Mouse (Mus musculus): Measurements from ENCODE around the gene Ptpn9. TPM values are rescaled to one million over a fixed set of nuclear protein-coding genes. Genes with fewer than 3 reads are reported as not detected.

Gene Ptpn9
- total RNA-seq, 1 experiment: 6.8 TPM

GRCm38 (mm10) chr9:56950414-56951400 is 44.0 kb upstream of the Ptpn9 start, which contains the start of gene Snupn:
Gene Snupn (plus strand): TSS chr9:56950878.
- H3K27ac ChIP-seq (ENCODE audit: insufficient read depth, low read depth, low read length, poor library complexity, severe bottlenecking): peak within 1 kb of the TSS; percentile 54
- H3K9me3 ChIP-seq (ENCODE audit: control insufficient read depth, insufficient read depth, low read depth, low read length): no peaks in the 10 kb centered on the region
- peaks cover 2 to 3% of the 10 kb centered on the region in 2 experiments; a peak in 2 of 4 replicates for H3K4me1 ChIP-seq (ENCODE audit: control insufficient read depth in 2 of 2, insufficient read depth in 2 of 2, low read length in 2 of 2, poor library complexity in 1 of 2)
- no peaks in the 10 kb centered on the region for H3K36me3 ChIP-seq (ENCODE audit: control insufficient read depth, insufficient read depth, low read length, poor library complexity, severe bottlenecking)
- TF ChIP-seq CHD2 (IDR thresholded peaks at IDR 0.05; ENCODE audit: low read depth, low read length) (peak; percentile 88), HCFC1 (IDR thresholded peaks at IDR 0.05; ENCODE audit: borderline replicate concordance, insufficient read depth, low read length) (peak; percentile 69; the same call in 1 of the 2 replicates), ZC3H11A (IDR thresholded peaks at IDR 0.05; ENCODE audit: borderline replicate concordance, low read depth, low read length) (no peak)
- DNase-seq (ENCODE audit: low read depth, low spot score): peak; percentile 99
- H3K4me3 ChIP-seq (ENCODE audit: insufficient read depth in 1 of 2, low read depth in 1 of 2, low read length in 2 of 2, poor library complexity in 1 of 2, severe bottlenecking in 1 of 2): peak within 1 kb of the TSS; percentile 75 to 99
- in situ Hi-C loops (cut with MboI; ENCODE audit: low sequenced_read_pairs in 2 of 2, unreplicated experiment in 2 of 2): no loop called here
- peak within 1 kb of the TSS; percentile 80 for H3K9ac ChIP-seq (ENCODE audit: insufficient read depth, low read depth, low read length, poor library complexity, severe bottlenecking)

- Histone ChIP-seq H3K36me3 (ENCODE audit: control insufficient read depth, insufficient read depth, low read length, poor library complexity, severe bottlenecking) (peaks cover 2% of the 10 kb centered on the region), H3K9ac (ENCODE audit: insufficient read depth, low read depth, low read length, poor library complexity, severe bottlenecking) (no peak overlapping the region), H3K4me3 (ENCODE audit: insufficient read depth in 1 of 2, low read depth in 1 of 2, low read length in 2 of 2, poor library complexity in 1 of 2, severe bottlenecking in 1 of 2) (no peak overlapping the region), H3K27ac (ENCODE audit: insufficient read depth, low read depth, low read length, poor library complexity, severe bottlenecking) (no peak overlapping the region), H3K9me3 (ENCODE audit: control insufficient read depth, insufficient read depth, low read depth, low read length) (no peaks in the 10 kb centered on the region), H3K4me1 (ENCODE audit: control insufficient read depth in 2 of 2, insufficient read depth in 2 of 2, low read length in 2 of 2, poor library complexity in 1 of 2) (peaks cover 2 to 3% of the 10 kb centered on the region in 2 experiments; a peak in 2 of 4 replicates)
- TF ChIP-seq MAFK (IDR thresholded peaks at IDR 0.05; ENCODE audit: insufficient read depth, low read depth, low read length) (no peak), ZC3H11A (IDR thresholded peaks at IDR 0.05; ENCODE audit: borderline replicate concordance, low read depth, low read length) (no peak), CHD2 (IDR thresholded peaks at IDR 0.05; ENCODE audit: low read depth, low read length) (no peak), ZNF384 (IDR thresholded peaks at IDR 0.05; ENCODE audit: low read depth, low read length) (no peak), HCFC1 (IDR thresholded peaks at IDR 0.05; ENCODE audit: borderline replicate concordance, insufficient read depth, low read length) (no peak)
- in situ Hi-C loops (cut with MboI; ENCODE audit: low sequenced_read_pairs in 2 of 2, unreplicated experiment in 2 of 2): no loop called here
- no peak for DNase-seq (ENCODE audit: low read depth, low spot score)
Measured at GRCm38 (mm10) chr9:56953562-56953961, 41.2 kb upstream of the Ptpn9 start.

DNA sequence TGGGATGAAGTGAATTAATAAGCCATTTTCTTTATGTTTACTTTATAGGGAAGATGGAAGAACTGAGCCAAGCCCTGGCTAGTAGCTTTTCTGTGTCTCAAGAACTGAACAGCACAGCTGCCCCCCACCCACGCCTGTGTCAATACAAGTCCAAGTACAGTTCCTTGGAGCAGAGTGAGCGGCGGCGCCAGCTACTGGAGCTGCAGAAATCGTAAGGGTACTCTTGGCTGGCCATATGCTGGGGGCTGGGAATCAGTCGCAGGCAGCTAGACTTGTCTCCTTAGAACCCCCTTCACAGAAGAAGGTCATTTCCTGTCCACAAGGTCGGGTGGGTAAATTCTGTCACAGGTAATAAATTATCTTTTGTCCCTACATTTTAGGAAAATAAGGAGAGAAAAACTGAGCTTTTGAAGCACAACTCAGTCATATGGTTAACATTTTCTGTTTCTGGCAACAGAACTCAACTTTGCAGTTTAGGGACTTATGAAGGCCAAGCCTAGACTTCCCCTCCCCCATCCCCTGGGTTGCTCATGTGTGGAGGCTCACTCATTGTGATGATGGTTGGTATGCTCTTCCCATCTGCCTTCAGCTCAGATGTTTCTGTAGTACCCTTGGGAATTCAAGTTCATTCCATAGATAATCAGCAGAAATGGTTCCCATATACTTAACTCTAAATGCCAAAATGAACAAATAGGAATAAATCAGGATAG is 37.6 kb upstream of the Ptpn9 start:
- Histone ChIP-seq H3K4me3 (ENCODE audit: insufficient read depth in 1 of 2, low read depth in 1 of 2, low read length in 2 of 2, poor library complexity in 1 of 2, severe bottlenecking in 1 of 2) (no peak overlapping the region), H3K27ac (ENCODE audit: insufficient read depth, low read depth, low read length, poor library complexity, severe bottlenecking) (no peak overlapping the region), H3K4me1 (ENCODE audit: control insufficient read depth in 2 of 2, insufficient read depth in 2 of 2, low read length in 2 of 2, poor library complexity in 1 of 2) (no peaks in the 10 kb centered on the region; a peak in 1 of 4 replicates), H3K9me3 (ENCODE audit: control insufficient read depth, insufficient read depth, low read depth, low read length) (no peaks in the 10 kb centered on the region), H3K36me3 (ENCODE audit: control insufficient read depth, insufficient read depth, low read length, poor library complexity, severe bottlenecking) (peaks cover 2% of the 10 kb centered on the region), H3K9ac (ENCODE audit: insufficient read depth, low read depth, low read length, poor library complexity, severe bottlenecking) (no peak overlapping the region)
- DNase-seq (ENCODE audit: low read depth, low spot score): no peak
- in situ Hi-C loops (cut with MboI; ENCODE audit: low sequenced_read_pairs in 2 of 2, unreplicated experiment in 2 of 2): no loop called here
- TF ChIP-seq MAFK (IDR thresholded peaks at IDR 0.05; ENCODE audit: insufficient read depth, low read depth, low read length) (no peak), ZC3H11A (IDR thresholded peaks at IDR 0.05; ENCODE audit: borderline replicate concordance, low read depth, low read length) (no peak), ZNF384 (IDR thresholded peaks at IDR 0.05; ENCODE audit: low read depth, low read length) (no peak)

GRCm38 (mm10) chr9:56958689-56959088 is 36.0 kb upstream of the Ptpn9 start:
- in situ Hi-C loops (cut with MboI; ENCODE audit: low sequenced_read_pairs in 2 of 2, unreplicated experiment in 2 of 2): no loop called here
- Histone ChIP-seq H3K4me1 (ENCODE audit: control insufficient read depth in 2 of 2, insufficient read depth in 2 of 2, low read length in 2 of 2, poor library complexity in 1 of 2) (no peaks in the 10 kb centered on the region; a peak in 1 of 4 replicates), H3K36me3 (ENCODE audit: control insufficient read depth, insufficient read depth, low read length, poor library complexity, severe bottlenecking) (peaks cover 2% of the 10 kb centered on the region), H3K9me3 (ENCODE audit: control insufficient read depth, insufficient read depth, low read depth, low read length) (no peaks in the 10 kb centered on the region), H3K4me3 (ENCODE audit: insufficient read depth in 1 of 2, low read depth in 1 of 2, low read length in 2 of 2, poor library complexity in 1 of 2, severe bottlenecking in 1 of 2) (no peak overlapping the region), H3K9ac (ENCODE audit: insufficient read depth, low read depth, low read length, poor library complexity, severe bottlenecking) (no peak overlapping the region), H3K27ac (ENCODE audit: insufficient read depth, low read depth, low read length, poor library complexity, severe bottlenecking) (no peak overlapping the region)
- TF ChIP-seq ZNF384 (IDR thresholded peaks at IDR 0.05; ENCODE audit: low read depth, low read length): no peak
- no peak for TF ChIP-seq HCFC1 (IDR thresholded peaks at IDR 0.05; ENCODE audit: borderline replicate concordance, insufficient read depth, low read length)
- TF ChIP-seq CHD2 (IDR thresholded peaks at IDR 0.05; ENCODE audit: low read depth, low read length): no peak
- no peak for TF ChIP-seq MAFK (IDR thresholded peaks at IDR 0.05; ENCODE audit: insufficient read depth, low read depth, low read length)
- no peak for TF ChIP-seq ZC3H11A (IDR thresholded peaks at IDR 0.05; ENCODE audit: borderline replicate concordance, low read depth, low read length)
- DNase-seq (ENCODE audit: low read depth, low spot score): no peak
